ENCODE assay signal across 17 mouse cellular contexts in the genomic region with DNA sequence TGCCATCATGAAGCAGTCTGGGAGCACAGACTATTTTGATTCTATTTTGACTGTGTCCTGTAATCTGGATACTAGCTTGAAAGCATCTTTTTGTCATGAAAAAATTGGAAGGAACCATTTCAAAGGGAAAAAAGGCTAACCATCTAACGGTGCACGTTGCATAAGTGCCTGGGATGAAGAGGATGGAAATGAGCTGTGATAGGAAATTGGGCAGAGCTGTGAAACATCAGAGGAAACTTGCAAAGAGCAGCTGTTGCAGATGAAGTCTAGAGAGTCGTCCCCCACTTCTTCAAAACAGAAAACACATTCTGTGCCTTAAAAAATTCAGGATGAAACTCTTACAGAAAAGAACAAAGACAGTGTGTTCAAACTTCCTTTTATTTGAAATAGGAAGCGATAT.
"Had no signal": no experiment of that assay in that cellular context is flagged by ENCODE, and none has a peak within 500 bp of the region (broad histone marks: within the 10 kb centered on the region; RNA-seq: fewer than 3 reads in every experiment).

No protein-coding gene starts in this region.

- H3K4me2 ChIP-seq: limb, embryonic 15.5 days; liver, embryonic 12.5 days; lung, embryonic 14.5 days; neural tube, embryonic 15.5 days had no signal

- H3K4me3 ChIP-seq: limb, embryonic 15.5 days; liver, embryonic 12.5 days; midbrain, embryonic 10.5 days; myocyte; neural tube, embryonic 15.5 days had no signal

- H3K27ac ChIP-seq: limb, embryonic 15.5 days; liver, embryonic 12.5 days; midbrain, embryonic 10.5 days; neural tube, embryonic 15.5 days had no signal

- H3K36me3 ChIP-seq: limb, embryonic 15.5 days; liver, embryonic 12.5 days; midbrain, embryonic 10.5 days; neural tube, embryonic 15.5 days had no signal

- DNase-seq: kidney, adult 8-10 months; kidney, postnatal 25 days; lung, embryonic 14.5 days; lung, postnatal 10 days; lung, postnatal 4 days; midbrain, embryonic 14.5 days; spleen, adult 18-20 months; thymus, adult 2 months; thymus, postnatal 36 days had no signal

- ATAC-seq: hindbrain, embryonic 16.5 days; inflammation-experienced regulatory T-cells, adult 6 months; intestine, postnatal 0 days; liver, embryonic 12.5 days had no signal

- H3K9ac ChIP-seq: limb, embryonic 15.5 days; liver, embryonic 12.5 days; lung, embryonic 14.5 days; neural tube, embryonic 15.5 days had no signal

- H3K27me3 ChIP-seq: limb, embryonic 15.5 days; liver, embryonic 12.5 days; neural tube, embryonic 15.5 days had no signal

- H3K4me1 ChIP-seq: limb, embryonic 15.5 days; liver, embryonic 12.5 days; midbrain, embryonic 10.5 days; neural tube, embryonic 15.5 days had no signal

- H3K9me3 ChIP-seq: limb, embryonic 15.5 days; liver, embryonic 12.5 days; midbrain, embryonic 10.5 days; neural tube, embryonic 15.5 days had no signal
